In the genomic region with DNA sequence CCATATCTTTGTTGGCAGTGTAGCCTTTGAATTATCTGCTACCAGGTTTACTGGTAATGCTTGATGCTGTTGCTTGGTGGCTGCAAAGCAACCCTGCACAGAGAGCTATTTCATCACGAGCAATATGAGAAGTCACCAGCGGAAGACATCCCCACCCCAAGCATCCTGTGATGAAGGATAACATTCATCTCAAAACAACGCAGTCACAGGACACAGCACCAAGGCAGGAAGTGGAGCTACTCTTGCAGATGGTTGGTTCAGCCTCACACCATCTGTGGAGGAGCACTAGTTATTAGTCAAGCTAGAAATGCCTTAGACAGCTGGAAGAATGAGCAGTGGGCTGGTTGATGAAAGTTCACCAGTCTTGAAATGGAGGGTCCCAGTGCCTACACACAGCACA, we compare ENCODE assay signal across 13 mouse cellular contexts.
A peak's percentile ranks its signal among the peaks of the same experiment; 100 is the strongest.
DNase-seq lines count a peak whose midpoint lies in the region; ATAC-seq and TF ChIP-seq lines count a peak whose summit lies in the region.
"Had no signal": no experiment of that assay in that cellular context is flagged by ENCODE, and none has a peak within 500 bp of the region (broad histone marks: within the 10 kb centered on the region; RNA-seq: fewer than 3 reads in every experiment).

No protein-coding gene starts in this region.

- no peaks in the 10 kb centered on the region for H3K9me3 ChIP-seq in liver, postnatal 0 days (ENCODE audit: low read length)
- no peaks in the 10 kb centered on the region for H3K9me3 ChIP-seq in hindbrain, embryonic 16.5 days (ENCODE audit: control insufficient read depth, low read length)

- WGBS in liver, postnatal 0 days (ENCODE audit: insufficient replicate concordance): 31% methylated on average over 3 of the region's 3 CpGs
- 81% methylated on average over 3 of the region's 3 CpGs for WGBS in hindbrain, embryonic 16.5 days

- H3K4me2 ChIP-seq in liver, postnatal 0 days (ENCODE audit: low read depth, low read length): no peak overlapping the region
- no peak overlapping the region for H3K4me2 ChIP-seq in hindbrain, embryonic 16.5 days (ENCODE audit: low read length)
- H3K4me2 ChIP-seq: liver, embryonic 11.5 days; midbrain, embryonic 11.5 days had no signal

- H3K4me1 ChIP-seq in liver, postnatal 0 days (ENCODE audit: insufficient read depth): no peaks in the 10 kb centered on the region; the same call in 1 of the 2 replicates
- H3K4me1 ChIP-seq in hindbrain, embryonic 16.5 days (ENCODE audit: control insufficient read depth, insufficient read depth, low read depth, low read length): no peaks in the 10 kb centered on the region

- TF ChIP-seq EP300 in liver, postnatal 0 days (IDR thresholded peaks at IDR 0.05; ENCODE audit: low read depth): no peak

- H3K4me3 ChIP-seq in liver, postnatal 0 days (ENCODE audit: low read depth, low read length): no peak overlapping the region
- H3K4me3 ChIP-seq in hindbrain, embryonic 16.5 days (ENCODE audit: low read length): no peak overlapping the region

- H3K27me3 ChIP-seq in liver, postnatal 0 days (ENCODE audit: insufficient read depth, low read length): no peaks in the 10 kb centered on the region
- no peaks in the 10 kb centered on the region for H3K27me3 ChIP-seq in hindbrain, embryonic 16.5 days (replicated peaks; ENCODE audit: control insufficient read depth, insufficient read depth, low read length)

- no peaks in the 10 kb centered on the region for H3K36me3 ChIP-seq in liver, postnatal 0 days (replicated peaks; ENCODE audit: insufficient read depth, low read length)
- no peaks in the 10 kb centered on the region for H3K36me3 ChIP-seq in hindbrain, embryonic 16.5 days (ENCODE audit: control insufficient read depth, insufficient read depth, low read length)

- TF ChIP-seq CTCF in liver, postnatal 0 days (IDR thresholded peaks at IDR 0.05; ENCODE audit: low read depth): no peak

- H3K27ac ChIP-seq in liver, postnatal 0 days (ENCODE audit: low read depth): peak overlapping the region; percentile 22; the same call in 1 of the 2 replicates
- H3K27ac ChIP-seq in hindbrain, embryonic 16.5 days (ENCODE audit: low read depth, low read length): no peak overlapping the region

- H3K9ac ChIP-seq in liver, postnatal 0 days (replicated peaks): no peak overlapping the region
- no peak overlapping the region for H3K9ac ChIP-seq in hindbrain, embryonic 16.5 days (ENCODE audit: low read depth, low read length)
- H3K9ac ChIP-seq: forebrain, postnatal 0 days had no signal

- ATAC-seq in liver, postnatal 0 days: peak; percentile 45; the same call in 1 of the 2 replicates
- peak; percentile 82 for ATAC-seq in neutrophil, adult 5-6 weeks (ENCODE audit: extremely low read depth, insufficient number of reproducible peaks, low FRiP score, poor library complexity, severe bottlenecking)
- no peak for ATAC-seq in hindbrain, embryonic 16.5 days
- ATAC-seq: forebrain, postnatal 0 days had no signal

- peak; percentile 18 for DNase-seq in liver, postnatal 0 days
- DNase-seq in liver: no peak
- DNase-seq in induced T-regulatory cell, adult 2 months (ENCODE audit: low read depth): peak; percentile 92
- DNase-seq in thymus, postnatal 4 days: peak; percentile 47
- no peak for DNase-seq in gastrocnemius, postnatal 10 days
- no peak for DNase-seq in retina, postnatal 1 day
- DNase-seq: adrenal gland, adult 8-10 months; cerebellum, adult 9-10 months; forebrain, postnatal 0 days had no signal

Comparison
In these comparisons a context has a peak if more than half of its experiments do, and no peak if none do; other contexts are left out.
1. DNase-seq: peak in liver, postnatal 0 days (single experiment), induced T-regulatory cell, adult 2 months (single experiment) and thymus, postnatal 4 days (single experiment); none in liver (single experiment), gastrocnemius, postnatal 10 days (single experiment) and retina, postnatal 1 day (single experiment).